Mouse (Mus musculus): ENCODE results near the gene Ankrd45. TPM values are rescaled to one million over a fixed set of nuclear protein-coding genes. Genes with fewer than 3 reads are reported as not detected.
A peak's percentile ranks its signal among the peaks of the same experiment; 100 is the strongest.

The Ankrd45 gene
- polyA plus RNA-seq, 1 experiment from 2014 or later = 0.17 TPM

DNA sequence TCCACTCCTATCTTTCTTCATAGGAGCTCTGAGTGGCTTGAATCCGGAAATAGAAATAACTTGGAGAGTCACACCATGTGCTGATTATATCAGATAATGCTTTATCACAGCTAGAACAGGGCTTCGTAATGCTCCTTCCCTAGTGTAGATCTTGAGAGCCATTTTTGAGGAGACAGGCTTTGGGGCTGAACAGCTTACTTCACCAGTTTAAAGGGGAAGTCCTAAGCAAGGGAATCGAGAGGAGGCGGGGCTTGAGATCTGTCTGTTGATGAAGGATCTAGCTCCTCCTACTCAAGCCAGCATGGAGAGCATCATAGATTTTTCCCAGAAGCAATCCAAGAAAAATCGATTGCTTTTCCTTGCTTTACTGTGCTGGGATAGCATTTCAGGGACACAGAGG is 57.4 kb downstream of the Ankrd45 start:
- H3K27me3 ChIP-seq (replicated peaks; ENCODE audit: control insufficient read depth, insufficient read depth, low read length) = 0 out of 2 replicates have a peak, but pooled peaks cover 2% of the 10 kb centered on the region
- no peak overlapping the region for H3K27ac ChIP-seq (ENCODE audit: low read depth, low read length)
- TF ChIP-seq CTCF (IDR thresholded peaks at IDR 0.05; ENCODE audit: low read depth) = no peak
- ATAC-seq = no peak
- no peaks in the 10 kb centered on the region for H3K4me1 ChIP-seq (replicated peaks; ENCODE audit: control insufficient read depth, insufficient read depth, low read length)
- no peaks in the 10 kb centered on the region for H3K36me3 ChIP-seq (ENCODE audit: control insufficient read depth, insufficient read depth)
- no peaks in the 10 kb centered on the region for H3K9me3 ChIP-seq (ENCODE audit: control insufficient read depth)
- no peak overlapping the region for H3K9ac ChIP-seq (ENCODE audit: low read depth, low read length)
- no peak overlapping the region for H3K4me3 ChIP-seq (ENCODE audit: low read depth, low read length)
- no peak overlapping the region for H3K4me2 ChIP-seq (replicated peaks; ENCODE audit: low read depth)
- 70% methylated on average over 5 of the region's 5 CpGs for WGBS

- no peaks in the 10 kb centered on the region for H3K4me1 ChIP-seq (replicated peaks; ENCODE audit: control insufficient read depth, insufficient read depth, low read length)
- H3K9me3 ChIP-seq (ENCODE audit: control insufficient read depth) = no peaks in the 10 kb centered on the region
- no peak overlapping the region for H3K9ac ChIP-seq (ENCODE audit: low read depth, low read length)
- ATAC-seq = no peak
- TF ChIP-seq CTCF (IDR thresholded peaks at IDR 0.05; ENCODE audit: low read depth) = peak; percentile 82
- H3K27ac ChIP-seq (ENCODE audit: low read depth, low read length) = no peak overlapping the region
- H3K27me3 ChIP-seq (replicated peaks; ENCODE audit: control insufficient read depth, insufficient read depth, low read length) = no peaks in the 10 kb centered on the region
- no peak overlapping the region for H3K4me3 ChIP-seq (ENCODE audit: low read depth, low read length)
- no peaks in the 10 kb centered on the region for H3K36me3 ChIP-seq (ENCODE audit: control insufficient read depth, insufficient read depth)
- WGBS = 35% methylated on average over 4 of the region's 4 CpGs
- H3K4me2 ChIP-seq (replicated peaks; ENCODE audit: low read depth) = no peak overlapping the region
Measured at GRCm38 (mm10) chr1:161214465-161214864, 72.0 kb downstream of the Ankrd45 start.

- 72% methylated on average over 3 of the region's 3 CpGs for WGBS
- H3K4me1 ChIP-seq (replicated peaks; ENCODE audit: control insufficient read depth, insufficient read depth, low read length) = no peaks in the 10 kb centered on the region
- H3K9ac ChIP-seq (ENCODE audit: low read depth, low read length) = no peak overlapping the region
Measured at GRCm38 (mm10) chr1:161219816-161220215, 77.3 kb downstream of the Ankrd45 start.

More at GRCm38 (mm10) chr1:161219816-161220215, 77.3 kb downstream of the Ankrd45 start:
- Histone ChIP-seq H3K4me2 (replicated peaks; ENCODE audit: low read depth) (no peak overlapping the region), H3K4me3 (ENCODE audit: low read depth, low read length) (no peak overlapping the region), H3K27me3 (replicated peaks; ENCODE audit: control insufficient read depth, insufficient read depth, low read length) (no peaks in the 10 kb centered on the region), H3K27ac (ENCODE audit: low read depth, low read length) (no peak overlapping the region), H3K9me3 (ENCODE audit: control insufficient read depth) (no peaks in the 10 kb centered on the region), H3K36me3 (ENCODE audit: control insufficient read depth, insufficient read depth) (no peaks in the 10 kb centered on the region)
- TF ChIP-seq CTCF (IDR thresholded peaks at IDR 0.05; ENCODE audit: low read depth) = no peak
- ATAC-seq = no peak

Other genes starting within 250 kb of the Ankrd45 start
- 3.8 and 4.0 TPM in 2 replicates for gene Rc3h1, start 236.3 kb upstream of the Ankrd45 start, polyA plus RNA-seq (2015; fragmentation: Nextera tagmentation; extraction: Ambion mirVana)
- gene Serpinc1, start 164.1 kb upstream of the Ankrd45 start, polyA plus RNA-seq (2015; fragmentation: Nextera tagmentation; extraction: Ambion mirVana) = 1.1 TPM in 2 replicates
- gene Zbtb37, start 107.8 kb upstream of the Ankrd45 start, polyA plus RNA-seq (2015; fragmentation: Nextera tagmentation; extraction: Ambion mirVana) = 2.0 and 4.0 TPM in 2 replicates
- 14.7 and 15.3 TPM in 2 replicates for gene Dars2, start 72.0 kb upstream of the Ankrd45 start, polyA plus RNA-seq (2015; fragmentation: Nextera tagmentation; extraction: Ambion mirVana)
- 10.0 and 11.0 TPM in 2 replicates for gene Cenpl, start 72.0 kb upstream of the Ankrd45 start, polyA plus RNA-seq (2015; fragmentation: Nextera tagmentation; extraction: Ambion mirVana)
- gene Klhl20, start 11.2 kb upstream of the Ankrd45 start, polyA plus RNA-seq (2015; fragmentation: Nextera tagmentation; extraction: Ambion mirVana) = 5.2 and 5.6 TPM in 2 replicates
- gene Tex50, start 16.6 kb downstream of the Ankrd45 start, polyA plus RNA-seq (2015; fragmentation: Nextera tagmentation; extraction: Ambion mirVana) = not detected in 2 replicates
- gene Prdx6, start 108.5 kb downstream of the Ankrd45 start, polyA plus RNA-seq (2015; fragmentation: Nextera tagmentation; extraction: Ambion mirVana) = 373 and 385 TPM in 2 replicates

Measured in intestine, postnatal 0 days (tissue).